Mouse (Mus musculus) cortical plate, adult 2 months (tissue): ENCODE measurements at regions not wholly inside any gene's neighbourhood (a gene's known extent, or its start where the extent isn't known, plus 50 kb on each side); places are given as distances from the start of the nearest gene placed in this dataset.

Experiments
- H3K27ac ChIP-seq: fragments of 200-500 bp; 2 replicates; pipeline ENCODE4 v1.5.1; 2012; ENCODE audit warnings: low read length, control low read depth, inconsistent platforms; ENCODE audit not compliant: insufficient read depth
- H3K4me1 ChIP-seq: fragments of 200-500 bp; 2 replicates; pipeline ENCODE4 v1.6.1; 2011; ENCODE audit warnings: low read length; ENCODE audit not compliant: control insufficient read depth, insufficient read depth
- H3K4me3 ChIP-seq: fragments of 200-500 bp; 2 replicates; pipeline ENCODE4 v1.5.1; 2011; ENCODE audit warnings: mild to moderate bottlenecking, low read length, control low read depth; ENCODE audit not compliant: insufficient read depth
- CTCF ChIP-seq: fragments of 200-500 bp; IDR thresholded peaks from 2 replicates; pipeline ENCODE4 v1.5.1; 2011; ENCODE audit warnings: mild to moderate bottlenecking, control low read depth, low read length; ENCODE audit not compliant: insufficient read depth; ENCODE audit errors: extremely low read depth
- POLR2A ChIP-seq: fragments of 200-500 bp; IDR thresholded peaks from 2 replicates; pipeline ENCODE4 v1.6.1; 2011; ENCODE audit warnings: mild to moderate bottlenecking, low read length, control low read depth; ENCODE audit not compliant: insufficient read depth; ENCODE audit errors: extremely low read depth

GRCm38 (mm10) chr9:68491151-68491550, 162.4 kb upstream of the Rora start:
- TF ChIP-seq POLR2A (no peak), CTCF (no peak)
- Histone ChIP-seq H3K27ac (no peak overlapping the region), H3K4me1 (no peaks in the 10 kb centered on the region), H3K4me3 (no peak overlapping the region)

- no peaks in the 10 kb centered on the region for H3K4me1 ChIP-seq
- no peak overlapping the region for H3K4me3 ChIP-seq
- no peak for TF ChIP-seq POLR2A
- TF ChIP-seq CTCF: no peak
- no peak overlapping the region for H3K27ac ChIP-seq
Observed at GRCm38 (mm10) chr9:68521218-68521617, 132.4 kb upstream of the Rora start.

DNA sequence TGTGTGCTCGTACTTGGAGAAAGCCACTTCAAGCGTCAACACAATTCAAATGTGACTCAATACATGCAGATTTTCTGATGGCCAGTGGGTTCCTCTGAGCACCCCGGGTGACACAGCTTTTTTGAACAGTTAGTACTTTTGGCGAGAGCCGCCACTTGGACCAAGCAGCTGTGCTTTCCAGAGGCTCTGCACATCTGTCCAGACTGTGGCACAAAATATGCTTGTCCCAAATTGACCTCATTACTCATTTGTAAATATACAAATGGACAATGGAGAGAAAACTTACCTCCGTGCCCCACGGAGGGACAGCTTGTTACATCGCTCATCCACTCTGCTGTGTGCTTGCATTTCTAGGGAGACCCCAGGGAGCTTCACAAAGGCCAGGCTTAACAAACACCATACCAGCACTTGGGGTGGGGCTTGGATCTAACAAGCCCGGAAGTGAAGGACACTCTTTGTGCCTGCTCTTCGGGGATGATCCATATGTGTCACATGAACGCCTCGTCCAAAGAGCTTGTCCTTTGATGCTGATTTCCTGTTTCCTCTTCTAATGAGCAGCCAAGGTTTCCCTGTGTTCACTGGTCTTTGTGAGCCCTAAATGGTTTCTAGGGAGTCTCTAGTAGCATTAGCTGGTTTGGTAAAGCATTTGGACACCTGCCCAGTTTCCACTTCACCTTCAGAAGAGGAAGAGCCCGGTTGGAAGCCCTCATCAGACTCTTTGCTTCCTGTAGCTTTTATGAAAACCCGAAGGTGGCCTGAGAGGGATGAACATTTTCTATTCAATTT, 91.6 kb upstream of the Rora start:
- TF ChIP-seq POLR2A (no peak), CTCF (no peak)
- Histone ChIP-seq H3K4me1 (no peaks in the 10 kb centered on the region), H3K4me3 (no peak overlapping the region), H3K27ac (no peak overlapping the region)

DNA sequence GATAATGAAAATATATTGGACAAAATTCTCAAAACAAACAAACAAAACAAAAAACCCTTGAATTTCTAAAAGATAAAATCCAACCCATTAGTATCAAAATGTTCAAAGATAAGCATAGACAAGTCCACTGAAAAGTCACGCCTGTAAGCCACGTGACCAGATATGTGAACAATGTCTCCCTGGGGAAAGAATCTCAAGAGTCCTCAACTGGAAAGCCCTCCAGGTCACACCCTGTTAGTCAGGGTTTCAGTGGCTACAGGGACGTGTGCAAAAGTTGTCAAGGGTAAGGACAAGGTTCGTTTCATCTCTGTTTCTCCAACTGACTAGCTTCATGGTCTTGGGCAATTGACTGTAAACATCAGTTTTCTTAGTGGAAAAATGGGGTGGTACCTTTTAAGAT, 90.4 kb upstream of the Rora start:
- no peak for TF ChIP-seq POLR2A
- no peak for TF ChIP-seq CTCF
- no peak overlapping the region for H3K27ac ChIP-seq
- H3K4me3 ChIP-seq: no peak overlapping the region
- H3K4me1 ChIP-seq: no peaks in the 10 kb centered on the region

DNA sequence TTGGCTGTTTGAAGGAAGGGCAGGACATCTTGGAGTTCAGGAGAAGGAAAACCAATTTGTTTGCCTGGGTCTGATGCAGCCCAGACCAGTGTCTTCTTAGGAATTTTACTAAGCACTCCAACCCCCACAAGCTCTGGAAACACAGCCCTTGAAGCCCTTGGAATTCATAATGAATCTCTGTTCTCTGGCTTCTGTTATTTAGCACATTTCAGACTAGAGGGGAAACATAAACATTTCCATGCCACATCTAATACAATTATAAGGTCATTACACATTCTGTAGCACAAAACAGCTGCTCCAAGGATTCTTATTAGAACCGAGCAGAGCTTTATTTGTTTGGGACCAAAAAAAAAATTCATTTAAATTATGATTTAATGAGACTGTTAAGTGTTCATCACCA, 67.8 kb upstream of the Rora start:
- Histone ChIP-seq H3K27ac (no peak overlapping the region), H3K4me1 (no peaks in the 10 kb centered on the region), H3K4me3 (no peak overlapping the region)
- TF ChIP-seq POLR2A (no peak), CTCF (no peak)

DNA sequence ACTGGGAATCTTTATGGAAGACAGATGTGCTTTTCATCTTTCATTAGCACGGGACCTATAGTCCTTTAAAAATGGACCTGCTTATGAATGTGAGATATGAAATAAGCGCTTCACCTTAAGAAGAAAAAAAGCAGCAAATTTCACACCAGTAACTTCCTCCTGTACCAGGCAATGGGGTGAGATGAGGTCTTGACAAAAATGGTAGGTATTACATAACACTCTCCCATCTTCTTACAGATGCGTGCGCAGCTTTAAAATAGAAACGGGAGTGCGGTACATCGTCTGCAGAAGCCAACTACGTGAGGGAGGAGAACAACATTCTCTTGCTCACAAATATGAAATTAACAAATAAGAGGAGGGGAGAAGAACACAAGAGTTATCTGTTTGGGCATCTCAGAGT, 62.6 kb upstream of the Rora start:
- H3K4me3 ChIP-seq: no peak overlapping the region
- H3K27ac ChIP-seq: no peak overlapping the region
- TF ChIP-seq CTCF (no peak), POLR2A (no peak)
- H3K4me1 ChIP-seq: no peaks in the 10 kb centered on the region

- no peak overlapping the region for H3K4me3 ChIP-seq
- no peak for TF ChIP-seq POLR2A
- no peak for TF ChIP-seq CTCF
Observed at GRCm38 (mm10) chr9:68592976-68593375, 60.6 kb upstream of the Rora start.

GRCm38 (mm10) chr9:68594586-68594985, 59.0 kb upstream of the Rora start:
- H3K4me1 ChIP-seq: no peaks in the 10 kb centered on the region
- TF ChIP-seq CTCF (no peak), POLR2A (no peak)
- H3K4me3 ChIP-seq: no peak overlapping the region
- no peak overlapping the region for H3K27ac ChIP-seq

More at GRCm38 (mm10) chr9:68592976-68593375, 60.6 kb upstream of the Rora start:
- H3K27ac ChIP-seq: no peak overlapping the region
- H3K4me1 ChIP-seq: no peaks in the 10 kb centered on the region
